Mouse (Mus musculus) ES-Bruce4 (cell line): ENCODE data around the gene Dusp16.

Experiments
- CTCF ChIP-seq: IDR thresholded peaks from one replicate; pipeline ENCODE4 v1.8.1; 2011; ENCODE audit warnings: low read depth, low read length
- POLR2A ChIP-seq: IDR thresholded peaks from one replicate; pipeline ENCODE4 v1.8.1; 2011; ENCODE audit warnings: low read length; ENCODE audit not compliant: insufficient read depth

DNA sequence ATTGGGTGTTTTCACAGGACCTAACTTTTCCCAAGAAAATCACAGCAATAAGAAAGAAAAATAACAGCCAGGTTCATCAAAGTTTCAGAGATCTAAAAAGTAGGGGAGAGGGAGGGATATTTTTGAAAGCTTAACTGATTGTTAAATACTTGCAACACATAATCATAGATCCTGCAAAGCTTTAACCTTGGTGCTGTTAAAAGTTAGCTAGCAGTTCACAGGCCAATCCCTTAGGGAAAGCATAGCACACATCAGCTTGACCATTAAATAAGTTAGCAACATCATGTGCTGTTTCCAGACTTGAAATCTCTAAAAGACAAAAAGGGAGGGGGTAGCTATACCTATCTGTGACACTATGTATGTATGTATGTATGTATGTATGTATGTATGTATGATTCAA lies 67.0 kb downstream of the Dusp16 start:
- TF ChIP-seq CTCF: no peak
- TF ChIP-seq POLR2A: no peak
